Mouse (Mus musculus) spleen, adult 2 months (tissue): ENCODE data around the gene Nthl1. TPM values are rescaled to one million over a fixed set of nuclear protein-coding genes. Genes with fewer than 3 reads are reported as not detected.

Source experiments
- DNase-seq, 2 experiments: peaks; one replicate each; pipeline versions ENCODE4 v3.0.0 to v3.0.0-alpha.2; 2012 to 2021; ENCODE audit warnings: low spot score in 2 of 2, low read depth in 1 of 2
- H3K27ac ChIP-seq: fragments of 200-500 bp; 2 replicates; pipeline ENCODE4 v1.5.1; 2012; ENCODE audit warnings: low read length, inconsistent platforms; ENCODE audit not compliant: insufficient read depth
- H3K27me3 ChIP-seq: fragments of 200-500 bp; 2 replicates; pipeline ENCODE4 v1.6.1; 2012; ENCODE audit warnings: mild to moderate bottlenecking, moderate library complexity, low read length, inconsistent platforms; ENCODE audit not compliant: control insufficient read depth, insufficient read depth
- H3K36me3 ChIP-seq: fragments of 200-500 bp; 2 replicates; pipeline ENCODE4 v1.6.1; 2012; ENCODE audit warnings: mild to moderate bottlenecking, low read length, inconsistent platforms; ENCODE audit not compliant: control insufficient read depth, insufficient read depth
- H3K4me1 ChIP-seq: fragments of 200-500 bp; 2 replicates; pipeline ENCODE4 v1.6.1; 2011; ENCODE audit warnings: inconsistent platforms; ENCODE audit not compliant: control insufficient read depth, insufficient read depth, insufficient read length
- H3K4me3 ChIP-seq: fragments of 200-500 bp; 2 replicates; pipeline ENCODE4 v1.5.1; 2011; ENCODE audit warnings: mild to moderate bottlenecking, inconsistent platforms; ENCODE audit not compliant: insufficient read depth, insufficient read length; ENCODE audit errors: extremely low read depth
- CTCF ChIP-seq: fragments of 200-500 bp; IDR thresholded peaks from 2 replicates; pipeline ENCODE4 v1.5.1; 2011; ENCODE audit warnings: mild to moderate bottlenecking, inconsistent platforms; ENCODE audit not compliant: insufficient read depth, insufficient read length, insufficient replicate concordance; ENCODE audit errors: extremely low read depth
- POLR2A ChIP-seq: fragments of 200-500 bp; IDR thresholded peaks from 2 replicates; pipeline ENCODE4 v1.6.1; 2011; ENCODE audit warnings: low read depth, low read length, inconsistent platforms
- WGBS: fragments of 180-500 bp; shearing (Covaris S2); methylation state at CpG from one replicate; pipeline ENCODE4 v1.1.7; 2018; 5-methylcytosine and 5-hydroxymethylcytosine counted together
- polyA plus RNA-seq: library from polyadenylated mRNA; depleted of rRNA; stranded (reverse); fragments of >200 nt; gene quantifications from 2 replicates; pipeline ENCODE4 v1.2.3, GENCODE M21; 2012; rRNA removed

Gene Nthl1
- 7.1 and 8.1 TPM in 2 replicates for polyA plus RNA-seq

- Histone ChIP-seq H3K4me1 (peaks cover 7% of the 10 kb centered on the region; the same call in 1 of the 2 replicates), H3K36me3 (peaks cover 8% of the 10 kb centered on the region; the same call in 1 of the 2 replicates), H3K27ac (peak within 1 kb of the TSS; percentile 60), H3K27me3 (no peaks in the 10 kb centered on the region), H3K4me3 (peak within 1 kb of the TSS; percentile 67)
- no peak for TF ChIP-seq CTCF
- peak; percentile 60 for TF ChIP-seq POLR2A
- DNase-seq = peak; percentile 42 to 77
- 2% methylated on average over 51 of the region's 51 CpGs for WGBS
These were observed at the start of gene Nthl1, which contains the start of gene Tsc2 for GRCm38 (mm10) chr17:24632167-24632812. Gene Nthl1 (plus strand): TSS chr17:24632680. Gene Tsc2 (minus strand): TSS chr17:24632630.

DNA sequence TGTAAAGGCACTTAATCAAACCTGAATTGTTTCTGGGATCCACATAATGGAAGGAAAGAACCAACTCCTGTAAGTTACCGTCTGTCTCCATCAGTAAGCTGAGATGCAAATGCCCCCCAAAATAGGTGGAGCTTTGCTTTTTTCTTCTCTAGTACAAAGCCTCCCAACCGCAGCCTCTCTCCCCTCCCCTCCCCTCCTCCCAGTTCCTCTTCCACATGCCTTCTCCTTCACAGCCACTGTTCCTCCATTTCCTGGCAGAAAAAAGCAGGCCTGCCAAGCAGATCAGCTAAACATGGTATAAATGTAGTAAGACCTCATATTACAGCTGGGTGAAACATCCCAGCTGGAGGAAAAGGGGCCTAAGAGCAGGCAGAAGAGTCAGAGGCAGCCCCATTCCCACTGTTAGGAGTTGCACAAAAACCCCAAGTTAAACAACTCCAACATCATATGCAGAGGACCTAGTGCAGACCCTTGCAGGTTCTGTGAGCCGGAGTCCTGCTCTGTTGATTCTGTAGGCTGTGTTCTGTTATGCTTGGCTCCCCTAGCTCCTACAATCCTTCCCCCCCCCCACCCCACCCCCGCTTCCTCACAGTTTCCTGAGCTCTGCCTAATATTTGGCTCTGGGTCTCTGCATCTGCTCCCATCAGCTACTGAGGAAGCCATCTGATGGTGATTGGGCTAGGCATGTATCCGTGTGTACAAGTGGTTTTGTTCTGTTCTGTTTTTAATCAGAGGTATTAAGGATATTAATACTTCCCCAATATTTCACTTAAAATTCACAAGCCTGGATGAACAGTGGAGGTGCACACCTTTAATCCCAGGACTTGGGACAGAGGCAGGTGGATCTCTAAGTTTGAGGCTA is 48.6 kb upstream of the Nthl1 start:
- Histone ChIP-seq H3K27me3 (no peaks in the 10 kb centered on the region), H3K36me3 (peaks cover 27% of the 10 kb centered on the region), H3K4me1 (no peaks in the 10 kb centered on the region), H3K27ac (no peak overlapping the region), H3K4me3 (no peak overlapping the region)
- 44% methylated on average over 5 of the region's 5 CpGs for WGBS
- no peak for DNase-seq
- TF ChIP-seq CTCF = no peak
- no peak for TF ChIP-seq POLR2A

- Histone ChIP-seq H3K4me3 (no peak overlapping the region), H3K36me3 (peaks cover 27% of the 10 kb centered on the region), H3K4me1 (no peaks in the 10 kb centered on the region), H3K27me3 (no peaks in the 10 kb centered on the region), H3K27ac (no peak overlapping the region)
- TF ChIP-seq CTCF (no peak), POLR2A (no peak)
- WGBS = 81% methylated on average over 3 of the region's 3 CpGs
- DNase-seq = no peak
These were observed 48.0 kb upstream of the Nthl1 start for GRCm38 (mm10) chr17:24584520-24584919.

- no peak for DNase-seq
- WGBS = 85% methylated on average over 4 of the region's 4 CpGs
- TF ChIP-seq POLR2A (no peak), CTCF (no peak)
These were observed 45.9 kb upstream of the Nthl1 start for GRCm38 (mm10) chr17:24586532-24586931.

DNA sequence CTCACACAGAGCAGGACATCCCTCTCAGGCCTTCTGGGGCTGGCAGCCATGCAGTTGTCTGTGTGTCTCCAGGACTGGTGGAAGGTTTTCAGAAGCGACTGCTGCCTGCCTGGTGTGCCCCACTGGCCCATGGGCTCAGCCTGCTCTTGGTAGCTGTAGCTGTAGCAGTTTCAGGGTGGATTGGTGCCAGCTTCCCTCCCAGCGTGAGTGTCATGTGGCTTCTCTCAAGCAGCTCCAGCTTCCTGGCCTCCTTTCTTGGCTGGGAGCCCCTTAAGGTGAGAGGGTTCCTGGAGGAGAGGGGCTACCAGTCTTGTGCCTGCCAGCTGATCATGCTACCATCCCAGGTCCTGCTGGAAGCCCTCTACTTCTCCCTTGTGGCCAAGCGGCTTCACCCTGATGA is 41.5 kb upstream of the Nthl1 start:
- H3K27ac ChIP-seq = no peak overlapping the region
- H3K36me3 ChIP-seq = peaks cover 38% of the 10 kb centered on the region

More at GRCm38 (mm10) chr17:24586532-24586931, 45.9 kb upstream of the Nthl1 start:
- Histone ChIP-seq H3K4me1 (no peaks in the 10 kb centered on the region), H3K36me3 (peaks cover 25% of the 10 kb centered on the region), H3K4me3 (no peak overlapping the region), H3K27me3 (no peaks in the 10 kb centered on the region), H3K27ac (no peak overlapping the region)

DNA sequence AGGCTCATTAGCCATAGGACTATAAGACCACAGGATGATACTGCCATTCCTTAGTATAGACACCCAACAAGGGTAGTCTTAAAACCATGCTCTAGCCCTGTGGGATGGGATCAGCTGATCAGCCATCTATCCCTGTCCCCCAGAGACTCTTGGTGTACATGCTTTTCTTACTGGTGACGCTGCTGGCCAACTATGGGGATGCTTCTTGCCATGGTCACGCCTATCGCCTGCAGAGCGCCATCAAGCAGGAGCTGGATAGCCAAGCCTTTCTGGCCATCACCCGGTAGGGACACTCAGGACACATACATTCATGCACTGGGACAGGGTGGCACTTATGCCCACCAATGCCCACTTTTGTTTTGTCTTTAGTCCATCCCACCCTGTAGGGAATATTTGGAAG is 40.8 kb upstream of the Nthl1 start:
- Histone ChIP-seq H3K27me3 (no peaks in the 10 kb centered on the region), H3K4me1 (no peaks in the 10 kb centered on the region), H3K27ac (no peak overlapping the region), H3K36me3 (peaks cover 41% of the 10 kb centered on the region), H3K4me3 (no peak overlapping the region)
- no peak for DNase-seq
- TF ChIP-seq CTCF (no peak), POLR2A (no peak)
- 94% methylated on average over 5 of the region's 5 CpGs for WGBS

More for the DNA sequence above, 41.5 kb upstream of the Nthl1 start:
- H3K27me3 ChIP-seq = no peaks in the 10 kb centered on the region
- 92% methylated on average over 3 of the region's 3 CpGs for WGBS
- DNase-seq = no peak
- TF ChIP-seq CTCF (no peak), POLR2A (no peak)
- H3K4me3 ChIP-seq = no peak overlapping the region
- no peaks in the 10 kb centered on the region for H3K4me1 ChIP-seq
